Mouse (Mus musculus): ENCODE results near the gene Fgfr2. TPM values are rescaled to one million over a fixed set of nuclear protein-coding genes. Genes with fewer than 3 reads are reported as not detected.

The Fgfr2 gene
- polyA plus RNA-seq, 1 experiment from 2014 or later = 34.1 TPM

DNA sequence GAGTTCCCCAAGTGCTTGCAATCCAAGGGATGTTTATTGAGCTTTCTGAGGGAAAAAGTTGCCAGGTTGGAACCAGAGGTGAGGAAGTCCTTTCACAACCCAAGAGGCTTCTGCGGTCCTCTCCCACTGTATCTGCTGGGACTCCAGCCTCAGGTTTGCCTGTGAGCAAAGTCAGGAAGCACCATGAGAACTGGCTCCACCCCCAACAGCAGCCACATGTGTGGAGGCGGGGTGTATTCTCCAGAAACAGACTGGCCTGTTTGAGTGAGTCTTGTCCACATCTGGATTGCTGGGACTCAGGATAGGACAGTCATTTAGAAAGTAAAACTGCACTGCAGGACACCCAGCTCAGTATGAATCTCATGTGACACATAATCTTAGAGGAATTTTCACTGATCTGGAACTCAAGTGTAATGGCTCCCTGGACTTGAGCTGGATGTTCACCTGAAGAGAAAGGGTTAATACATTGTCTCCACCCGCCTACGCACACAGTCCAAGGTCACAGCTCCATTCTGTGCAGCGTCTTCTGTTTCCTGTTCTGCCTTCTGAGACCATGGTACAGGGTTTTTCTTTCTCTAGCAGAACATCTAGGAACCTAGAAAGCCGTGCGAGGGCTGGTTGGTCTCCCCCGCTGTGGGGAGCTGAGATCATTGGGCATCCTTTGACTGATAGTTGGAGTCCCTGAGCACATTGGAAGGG is 2396.3 kb downstream of the Fgfr2 start:
- Histone ChIP-seq H3K9me3 (replicated peaks) (no peaks in the 10 kb centered on the region), H3K4me1 (replicated peaks) (peaks cover 48% of the 10 kb centered on the region), H3K36me3 (peaks cover 68% of the 10 kb centered on the region), H3K27me3 (replicated peaks) (no peaks in the 10 kb centered on the region), H3K4me3 (no peak overlapping the region), H3K27ac (ENCODE audit: poor library complexity, severe bottlenecking) (peak overlapping the region; percentile 53), H3K4me2 (no peak overlapping the region; the same call in 1 of the 2 replicates), H3K9ac (no peak overlapping the region)
- 43% methylated on average over 8 of the region's 8 CpGs for WGBS
- ATAC-seq (ENCODE audit: insufficient number of reproducible peaks, low FRiP score) = peak; percentile 55

DNA sequence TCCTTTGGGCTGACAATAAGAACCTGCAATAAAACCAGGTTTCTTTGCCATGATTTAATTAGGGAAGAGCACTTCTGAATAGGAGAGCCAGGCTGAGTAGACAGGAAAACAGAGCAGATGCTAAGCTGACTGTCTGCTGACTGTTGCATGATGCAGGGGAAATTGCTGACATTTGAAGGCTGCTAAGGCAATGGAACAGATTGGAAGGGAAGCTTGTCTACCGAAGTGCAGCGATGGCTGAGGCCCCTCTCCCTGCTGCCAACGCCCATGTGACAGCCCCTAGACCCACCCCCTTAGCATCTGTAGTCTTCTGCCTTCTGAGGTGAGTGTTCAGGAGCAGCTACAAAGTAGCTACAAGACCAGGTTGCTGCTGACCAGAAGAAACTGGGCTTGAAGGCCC is 2397.0 kb downstream of the Fgfr2 start:
- H3K36me3 ChIP-seq = peaks cover 61% of the 10 kb centered on the region
- H3K27ac ChIP-seq (ENCODE audit: poor library complexity, severe bottlenecking) = no peak overlapping the region
- H3K4me1 ChIP-seq (replicated peaks) = peaks cover 49% of the 10 kb centered on the region

DNA sequence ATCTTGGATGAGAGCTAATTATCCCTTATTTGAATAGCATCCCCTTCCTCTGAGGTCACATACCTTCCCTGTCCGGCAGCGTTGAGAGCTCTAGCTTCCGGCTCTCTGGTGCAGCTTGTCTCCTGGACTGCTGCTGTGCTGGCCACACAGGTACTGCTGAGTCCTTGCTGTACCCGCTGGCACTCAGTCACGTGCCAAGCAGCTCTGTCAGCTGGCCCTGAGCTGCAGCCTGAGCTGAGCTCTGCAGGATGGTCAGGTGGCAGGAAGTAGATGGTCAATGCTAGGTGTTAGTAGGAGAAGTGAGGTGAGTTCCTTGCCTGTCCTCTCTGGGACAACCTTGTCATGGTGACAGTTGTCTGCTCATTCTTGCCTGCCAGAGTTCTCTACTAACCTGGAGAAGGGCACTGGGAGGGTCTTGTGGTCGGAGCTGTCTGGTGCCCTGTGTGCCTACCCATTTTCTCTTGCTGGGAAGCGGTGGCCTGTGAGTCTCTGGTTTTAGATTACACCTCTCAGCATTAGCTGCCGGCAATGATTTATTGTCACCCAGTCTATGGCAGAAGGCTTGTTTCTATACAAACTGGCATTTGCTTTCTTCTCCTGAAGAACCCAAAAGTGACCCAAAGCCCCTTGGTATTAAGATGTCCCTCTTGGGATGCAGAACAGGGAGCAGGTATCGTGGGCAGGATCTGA is 2402.4 kb downstream of the Fgfr2 start:
- 70% methylated on average over 9 of the region's 9 CpGs for WGBS
- no peak for ATAC-seq (ENCODE audit: insufficient number of reproducible peaks, low FRiP score)
- no peak overlapping the region for H3K4me3 ChIP-seq
- H3K9me3 ChIP-seq (replicated peaks) = no peaks in the 10 kb centered on the region
- H3K27me3 ChIP-seq (replicated peaks) = no peaks in the 10 kb centered on the region
- H3K4me2 ChIP-seq = no peak overlapping the region
- no peak overlapping the region for H3K9ac ChIP-seq
- H3K4me1 ChIP-seq (replicated peaks) = peaks cover 33% of the 10 kb centered on the region
- peaks cover 63% of the 10 kb centered on the region for H3K36me3 ChIP-seq
- 0 out of 2 replicates have a peak overlapping the region, but pooled peaks have one; percentile 42 for H3K27ac ChIP-seq (ENCODE audit: poor library complexity, severe bottlenecking)

More for the DNA sequence above, 2397.0 kb downstream of the Fgfr2 start:
- Histone ChIP-seq H3K27me3 (replicated peaks) (no peaks in the 10 kb centered on the region), H3K9ac (no peak overlapping the region), H3K9me3 (replicated peaks) (no peaks in the 10 kb centered on the region), H3K4me3 (no peak overlapping the region), H3K4me2 (no peak overlapping the region)
- no peak for ATAC-seq (ENCODE audit: insufficient number of reproducible peaks, low FRiP score)
- WGBS = 51% methylated on average over 3 of the region's 3 CpGs

DNA sequence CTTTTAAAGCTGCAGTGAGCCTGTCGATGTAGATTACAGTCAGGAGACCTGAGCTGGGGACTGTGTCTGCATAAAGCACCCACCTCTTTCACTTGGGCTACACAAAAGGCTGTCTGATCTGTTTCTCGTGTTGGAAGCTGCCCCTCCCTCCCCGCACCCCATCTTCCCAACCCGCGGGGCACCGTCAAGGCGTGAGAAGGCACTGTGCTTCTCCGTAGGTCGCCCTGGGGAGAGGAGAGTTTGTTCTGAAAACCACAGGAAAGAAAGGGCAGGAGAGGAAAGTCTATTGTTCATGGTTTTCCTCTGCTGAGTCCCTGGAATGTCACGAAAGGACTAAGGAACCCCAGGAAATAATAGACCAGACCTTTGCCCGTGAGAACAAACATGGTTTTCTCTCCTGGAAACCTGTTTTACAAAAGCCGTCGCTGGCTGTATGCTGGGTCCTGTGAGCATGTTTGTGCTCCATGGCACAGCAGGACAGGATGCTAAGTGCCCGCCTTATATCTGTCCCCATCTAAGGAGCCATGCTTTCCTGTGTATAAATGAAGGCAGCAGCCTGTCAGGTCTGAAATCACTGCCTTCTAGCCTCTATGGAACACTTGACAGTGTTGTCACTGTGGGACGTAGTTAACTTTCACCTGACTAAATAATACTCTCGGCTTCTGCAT is 2403.1 kb downstream of the Fgfr2 start:
- Histone ChIP-seq H3K36me3 (peaks cover 61% of the 10 kb centered on the region), H3K27me3 (replicated peaks) (no peaks in the 10 kb centered on the region), H3K9ac (no peak overlapping the region), H3K4me2 (no peak overlapping the region), H3K27ac (ENCODE audit: poor library complexity, severe bottlenecking) (peak overlapping the region; percentile 42; the same call in 1 of the 2 replicates), H3K4me3 (no peak overlapping the region), H3K4me1 (replicated peaks) (peaks cover 28% of the 10 kb centered on the region), H3K9me3 (replicated peaks) (no peaks in the 10 kb centered on the region)
- no peak for ATAC-seq (ENCODE audit: insufficient number of reproducible peaks, low FRiP score)
- 44% methylated on average over 16 of the region's 16 CpGs for WGBS

DNA sequence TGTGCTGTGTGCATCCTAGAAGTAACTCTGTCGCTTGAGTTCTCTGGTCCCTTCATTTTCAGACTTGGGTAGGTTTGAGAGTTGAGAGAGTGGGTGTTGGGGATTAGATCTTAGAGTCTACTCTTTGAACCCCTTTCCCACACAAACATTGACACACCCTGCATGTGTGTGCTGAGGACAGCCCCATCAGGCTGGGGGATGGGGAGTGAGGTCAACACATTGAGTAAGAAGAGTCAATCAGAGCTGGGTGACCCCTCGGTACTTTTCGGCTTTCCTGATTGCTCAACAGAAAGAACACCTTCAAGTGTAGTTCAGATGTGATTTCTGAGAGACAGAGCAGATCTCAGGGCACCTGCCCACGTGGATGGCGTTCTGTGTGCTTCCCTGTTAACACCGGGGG is 2406.2 kb downstream of the Fgfr2 start:
- Histone ChIP-seq H3K4me3 (no peak overlapping the region), H3K36me3 (peaks cover 32% of the 10 kb centered on the region), H3K27ac (ENCODE audit: poor library complexity, severe bottlenecking) (no peak overlapping the region), H3K4me1 (replicated peaks) (peaks cover 29% of the 10 kb centered on the region), H3K27me3 (replicated peaks) (no peaks in the 10 kb centered on the region), H3K9ac (no peak overlapping the region), H3K4me2 (no peak overlapping the region), H3K9me3 (replicated peaks) (no peaks in the 10 kb centered on the region)
- 90% methylated on average over 6 of the region's 6 CpGs for WGBS
- ATAC-seq (ENCODE audit: insufficient number of reproducible peaks, low FRiP score) = no peak

DNA sequence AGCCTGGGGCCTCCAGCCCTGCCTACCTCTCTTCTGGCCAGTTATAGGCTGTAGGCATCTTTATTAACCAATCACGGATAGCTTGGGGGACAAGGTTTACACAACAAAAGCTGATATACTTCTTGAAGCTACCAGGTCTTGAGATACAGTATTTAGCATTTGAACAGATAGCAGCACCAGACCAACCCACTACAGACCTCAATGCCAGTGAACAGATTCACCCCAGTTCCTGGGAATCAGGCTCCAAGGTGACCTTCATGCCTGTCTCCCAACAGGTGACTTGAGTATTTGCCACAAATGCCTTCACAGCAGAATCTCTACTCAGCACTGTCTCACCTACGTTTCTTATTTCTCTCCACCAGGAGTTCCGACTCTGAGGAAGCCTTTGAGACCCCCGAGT is 2406.8 kb downstream of the Fgfr2 start:
- H3K9me3 ChIP-seq (replicated peaks) = no peaks in the 10 kb centered on the region
- WGBS = 87% methylated on average over 4 of the region's 4 CpGs
- H3K36me3 ChIP-seq = peaks cover 31% of the 10 kb centered on the region
- H3K4me3 ChIP-seq = no peak overlapping the region
- H3K9ac ChIP-seq = no peak overlapping the region
- no peak for ATAC-seq (ENCODE audit: insufficient number of reproducible peaks, low FRiP score)
- H3K27me3 ChIP-seq (replicated peaks) = no peaks in the 10 kb centered on the region
- H3K27ac ChIP-seq (ENCODE audit: poor library complexity, severe bottlenecking) = no peak overlapping the region
- H3K4me1 ChIP-seq (replicated peaks) = peaks cover 27% of the 10 kb centered on the region
- no peak overlapping the region for H3K4me2 ChIP-seq

DNA sequence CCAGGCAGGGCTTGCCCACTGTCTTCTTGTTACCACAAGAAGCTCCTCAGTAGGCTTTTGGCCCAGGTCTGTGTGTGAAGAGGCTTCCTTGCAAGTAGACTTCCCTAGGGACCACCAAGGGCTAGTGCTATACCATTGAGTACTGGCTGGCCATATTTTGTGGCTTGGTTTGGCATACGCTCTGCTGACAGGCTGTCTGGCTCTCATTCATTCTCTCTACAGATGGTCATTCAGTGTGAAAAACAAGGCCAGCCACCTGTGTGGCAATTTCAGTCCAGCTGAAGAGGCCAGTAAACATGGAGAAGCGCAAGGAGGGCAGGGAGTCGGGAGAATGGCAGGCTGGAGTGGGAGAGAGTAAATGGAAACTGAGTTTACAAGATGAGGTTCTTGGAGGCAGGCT is 2407.7 kb downstream of the Fgfr2 start:
- Histone ChIP-seq H3K4me1 (replicated peaks) (peaks cover 28% of the 10 kb centered on the region), H3K27ac (ENCODE audit: poor library complexity, severe bottlenecking) (no peak overlapping the region), H3K9me3 (replicated peaks) (no peaks in the 10 kb centered on the region), H3K36me3 (peaks cover 31% of the 10 kb centered on the region), H3K4me2 (no peak overlapping the region), H3K4me3 (no peak overlapping the region), H3K9ac (no peak overlapping the region), H3K27me3 (replicated peaks) (no peaks in the 10 kb centered on the region)
- WGBS = 94% methylated on average over 3 of the region's 3 CpGs
- ATAC-seq (ENCODE audit: insufficient number of reproducible peaks, low FRiP score) = no peak

DNA sequence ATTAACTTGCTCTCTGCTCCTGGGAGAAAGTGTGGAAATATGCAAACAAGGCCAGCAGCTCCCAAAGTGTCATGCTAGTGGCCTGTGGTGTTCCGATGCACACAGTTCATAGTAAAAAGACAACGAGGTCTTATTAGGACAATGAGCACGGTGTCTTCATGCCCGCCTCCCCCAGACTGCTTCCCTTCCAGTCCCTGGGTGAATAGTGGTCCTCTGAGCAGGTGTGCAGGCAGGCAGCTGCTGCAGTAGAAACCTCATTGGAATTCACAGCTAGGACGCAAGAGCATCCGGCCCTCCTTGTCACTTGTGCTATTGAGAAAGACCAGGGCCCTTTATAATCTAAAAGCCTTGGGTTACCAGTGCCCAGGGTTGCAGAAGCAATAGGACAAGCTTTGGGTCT is 2409.8 kb downstream of the Fgfr2 start:
- Histone ChIP-seq H3K9me3 (replicated peaks) (no peaks in the 10 kb centered on the region), H3K4me3 (no peak overlapping the region), H3K36me3 (peaks cover 23% of the 10 kb centered on the region), H3K4me2 (no peak overlapping the region), H3K27me3 (replicated peaks) (no peaks in the 10 kb centered on the region), H3K4me1 (replicated peaks) (peaks cover 35% of the 10 kb centered on the region), H3K27ac (ENCODE audit: poor library complexity, severe bottlenecking) (no peak overlapping the region), H3K9ac (no peak overlapping the region)
- WGBS = 51% methylated on average over 6 of the region's 6 CpGs
- ATAC-seq (ENCODE audit: insufficient number of reproducible peaks, low FRiP score) = no peak

DNA sequence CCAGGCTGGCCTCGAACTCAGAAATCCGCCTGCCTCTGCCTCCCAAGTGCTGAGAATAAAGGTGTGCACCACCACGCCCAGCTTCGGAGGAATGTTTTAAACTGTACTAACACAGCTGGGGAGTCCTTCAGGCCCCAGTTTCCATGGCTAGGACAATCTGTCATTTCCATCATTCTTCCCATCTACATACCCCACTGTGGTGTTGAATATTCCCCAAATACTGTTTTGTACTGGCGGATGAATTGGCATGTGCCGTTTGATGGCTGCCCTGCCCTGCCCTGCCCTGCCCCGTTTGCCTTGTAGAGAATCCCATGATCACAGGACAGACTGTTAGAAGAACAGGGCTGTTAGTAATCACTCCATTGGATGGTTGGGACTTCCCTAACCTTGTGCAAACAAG is 2411.3 kb downstream of the Fgfr2 start:
- no peaks in the 10 kb centered on the region for H3K9me3 ChIP-seq (replicated peaks)
- H3K36me3 ChIP-seq = peaks cover 8% of the 10 kb centered on the region
- no peak overlapping the region for H3K9ac ChIP-seq
- ATAC-seq (ENCODE audit: insufficient number of reproducible peaks, low FRiP score) = no peak
- no peak overlapping the region for H3K4me3 ChIP-seq
- peaks cover 46% of the 10 kb centered on the region for H3K4me1 ChIP-seq (replicated peaks)
- H3K27me3 ChIP-seq (replicated peaks) = no peaks in the 10 kb centered on the region
- no peak overlapping the region for H3K27ac ChIP-seq (ENCODE audit: poor library complexity, severe bottlenecking)
- H3K4me2 ChIP-seq = no peak overlapping the region
- WGBS = 85% methylated on average over 7 of the region's 7 CpGs

DNA sequence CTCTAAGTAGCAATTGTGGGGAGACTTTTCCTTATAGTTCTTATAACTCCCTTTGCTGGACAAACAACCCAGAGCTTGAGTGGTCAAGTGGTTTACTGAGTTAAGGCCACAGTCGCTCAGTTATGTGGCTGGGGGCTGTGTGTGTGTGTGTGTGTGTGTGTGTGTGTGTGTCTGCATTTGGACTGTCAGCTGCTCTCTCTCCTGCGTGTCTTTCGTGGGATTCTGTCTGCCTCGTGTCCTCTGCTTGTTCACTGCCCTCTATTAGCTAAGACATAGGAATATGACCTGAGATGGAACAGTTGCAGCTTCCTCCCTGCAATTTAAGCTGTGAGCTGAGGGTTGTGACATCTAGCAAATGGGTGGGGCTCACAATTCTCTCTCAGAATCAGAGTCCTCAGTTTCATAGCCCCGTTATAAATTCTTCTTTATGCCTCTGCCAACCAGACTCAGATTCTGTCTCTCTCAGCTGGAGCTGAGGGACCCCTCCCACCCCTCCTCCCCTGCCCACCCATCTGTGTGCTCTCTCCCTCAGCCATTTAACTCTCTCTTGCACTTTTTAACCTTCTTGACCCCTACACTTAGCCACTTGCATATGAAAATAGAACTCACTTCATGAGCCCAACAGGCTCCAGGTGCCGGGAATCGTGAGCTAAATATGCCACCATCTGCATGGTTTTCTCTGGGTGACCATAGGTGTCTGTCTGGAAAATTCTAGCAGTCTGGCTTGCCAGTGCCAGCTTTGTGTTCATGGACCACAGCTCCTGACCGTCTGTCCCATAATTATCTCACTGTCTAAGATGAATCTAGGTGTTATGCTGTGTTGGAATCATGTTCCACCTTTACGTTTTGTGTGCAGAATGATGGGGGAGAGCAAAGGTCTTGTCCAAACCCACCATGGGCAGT is 2413.5 kb downstream of the Fgfr2 start:
- peaks cover 60% of the 10 kb centered on the region for H3K4me1 ChIP-seq (replicated peaks)
- no peak for ATAC-seq (ENCODE audit: insufficient number of reproducible peaks, low FRiP score)
- peak overlapping the region; percentile 35 for H3K9ac ChIP-seq

More for the DNA sequence above, 2413.5 kb downstream of the Fgfr2 start:
- Histone ChIP-seq H3K27ac (ENCODE audit: poor library complexity, severe bottlenecking) (peak overlapping the region; percentile 41), H3K9me3 (replicated peaks) (no peaks in the 10 kb centered on the region), H3K4me3 (no peak overlapping the region), H3K36me3 (no peaks in the 10 kb centered on the region), H3K4me2 (no peak overlapping the region), H3K27me3 (replicated peaks) (no peaks in the 10 kb centered on the region)
- 46% methylated on average over 9 of the region's 9 CpGs for WGBS
